Mouse (Mus musculus) embryonic facial prominence, embryonic 13.5 days (tissue): Measurements from ENCODE around the gene Pip5k1c. TPM values are rescaled to one million over a fixed set of nuclear protein-coding genes. Genes with fewer than 3 reads are reported as not detected.

Experiments used
- ATAC-seq: fragments of 200-750 bp; cut with Nextera tagmentation; 2 replicates; pipeline ENCODE4 v1.8.0; 2017; ENCODE audit warnings: low read depth; ENCODE audit not compliant: insufficient number of reproducible peaks, insufficient read depth, low FRiP score, low TSS enrichment
- H3K27ac ChIP-seq: fragments of 300-500 bp; sonication (generic); 2 replicates; pipeline ENCODE4 v1.5.1; 2015; ENCODE audit warnings: moderate library complexity, mild to moderate bottlenecking, inconsistent platforms
- H3K27me3 ChIP-seq: fragments of 300-500 bp; sonication (generic); 2 replicates; pipeline ENCODE4 v1.6.1; 2015; ENCODE audit warnings: mild to moderate bottlenecking, inconsistent platforms
- H3K36me3 ChIP-seq: fragments of 300-500 bp; sonication (generic); 2 replicates; pipeline ENCODE4 v1.6.1; 2015; ENCODE audit warnings: mild to moderate bottlenecking, inconsistent platforms
- H3K4me1 ChIP-seq: fragments of 300-500 bp; sonication (generic); 2 replicates; pipeline ENCODE4 v1.6.1; 2015; ENCODE audit warnings: inconsistent platforms
- H3K4me2 ChIP-seq: fragments of 300-500 bp; sonication (generic); 2 replicates; pipeline ENCODE4 v1.6.1; 2015; ENCODE audit warnings: moderate library complexity, mild to moderate bottlenecking, inconsistent platforms
- H3K4me3 ChIP-seq: fragments of 300-500 bp; sonication (generic); 2 replicates; pipeline ENCODE4 v1.5.1; 2015; ENCODE audit warnings: mild to moderate bottlenecking, inconsistent platforms
- H3K9ac ChIP-seq: fragments of 300-500 bp; sonication (generic); 2 replicates; pipeline ENCODE4 v1.6.1; 2015; ENCODE audit warnings: mild to moderate bottlenecking, inconsistent platforms
- H3K9me3 ChIP-seq: fragments of 300-500 bp; sonication (generic); 2 replicates; pipeline ENCODE4 v1.6.1; 2016; ENCODE audit warnings: inconsistent platforms
- WGBS: fragments of 180-500 bp; shearing (Covaris S2); methylation state at CpG from one replicate; pipeline ENCODE4 v1.1.7; 2015; ENCODE audit warnings: mixed read lengths; 5-methylcytosine and 5-hydroxymethylcytosine counted together
- polyA plus RNA-seq: library from polyadenylated mRNA; unstranded; fragments of >200 nt; fragmentation: Nextera tagmentation; extraction: Ambion mirVana; gene quantifications from 2 replicates; pipeline ENCODE4 v1.2.1, GENCODE M21; 2015

Pip5k1c gene
- polyA plus RNA-seq, 1 experiment from 2014 or later: 57.6 TPM

- WGBS: 92% methylated on average over 4 of the region's 4 CpGs
- Histone ChIP-seq H3K27me3 (peaks cover 48% of the 10 kb centered on the region), H3K36me3 (peaks cover 45% of the 10 kb centered on the region)
These were observed 31.7 kb upstream of the Pip5k1c start for GRCm38 (mm10) chr10:81261025-81261424.

GRCm38 (mm10) chr10:81265540-81265939 lies 27.2 kb upstream of the Pip5k1c start:
- H3K9ac ChIP-seq: peak overlapping the region; percentile 80
- H3K27ac ChIP-seq: peak overlapping the region; percentile 7; the same call in 1 of the 2 replicates

More at GRCm38 (mm10) chr10:81261025-81261424, 31.7 kb upstream of the Pip5k1c start:
- Histone ChIP-seq H3K9me3 (peaks cover 5% of the 10 kb centered on the region), H3K27ac (no peak overlapping the region), H3K9ac (no peak overlapping the region), H3K4me2 (no peak overlapping the region), H3K4me1 (peaks cover 25% of the 10 kb centered on the region), H3K4me3 (no peak overlapping the region)
- ATAC-seq: no peak

GRCm38 (mm10) chr10:81266211-81267105 lies 26.3 kb upstream of the Pip5k1c start, which contains the start of the genes Mrpl54 and Apba3:
Gene Mrpl54, minus strand, starts transcription at chr10:81266934.
Gene Apba3, plus strand, starts transcription at chr10:81266960.
- H3K4me3 ChIP-seq: peak within 1 kb of the TSS; percentile 80
- H3K9me3 ChIP-seq: no peaks in the 10 kb centered on the region
- H3K36me3 ChIP-seq: peaks cover 59% of the 10 kb centered on the region
- peak; percentile 86 for ATAC-seq
- peak within 1 kb of the TSS; percentile 89 for H3K27ac ChIP-seq
- H3K4me2 ChIP-seq: peak within 1 kb of the TSS; percentile 84
- under 1% methylated on average over 48 of the region's 48 CpGs for WGBS
- H3K27me3 ChIP-seq: no peaks in the 10 kb centered on the region
- H3K4me1 ChIP-seq: peaks cover 25% of the 10 kb centered on the region
- peak within 1 kb of the TSS; percentile 92 for H3K9ac ChIP-seq

More at GRCm38 (mm10) chr10:81265540-81265939, 27.2 kb upstream of the Pip5k1c start:
- Histone ChIP-seq H3K27me3 (peaks cover 3% of the 10 kb centered on the region), H3K4me3 (peak overlapping the region; percentile 67), H3K36me3 (peaks cover 54% of the 10 kb centered on the region), H3K9me3 (peaks cover 4% of the 10 kb centered on the region), H3K4me1 (peaks cover 25% of the 10 kb centered on the region), H3K4me2 (peak overlapping the region; percentile 69)
- no peak for ATAC-seq
- WGBS: 94% methylated on average over 8 of the region's 8 CpGs

- Histone ChIP-seq H3K4me1 (peaks cover 25% of the 10 kb centered on the region), H3K9me3 (no peaks in the 10 kb centered on the region), H3K9ac (peak overlapping the region; percentile 92), H3K4me3 (peak overlapping the region; percentile 80), H3K27ac (no peak overlapping the region), H3K4me2 (peak overlapping the region; percentile 84), H3K36me3 (peaks cover 59% of the 10 kb centered on the region), H3K27me3 (no peaks in the 10 kb centered on the region)
- 0 out of 2 replicates have a peak, but pooled peaks have one; percentile 35 for ATAC-seq
- 5% methylated on average over 23 of the region's 23 CpGs for WGBS
These were observed 24.7 kb upstream of the Pip5k1c start for GRCm38 (mm10) chr10:81268056-81268455.

GRCm38 (mm10) chr10:81268643-81269412 lies 23.9 kb upstream of the Pip5k1c start:
- Histone ChIP-seq H3K9me3 (no peaks in the 10 kb centered on the region), H3K9ac (peak overlapping the region; percentile 92), H3K27me3 (no peaks in the 10 kb centered on the region), H3K4me3 (peak overlapping the region; percentile 80), H3K27ac (no peak overlapping the region), H3K36me3 (peaks cover 59% of the 10 kb centered on the region), H3K4me1 (peaks cover 25% of the 10 kb centered on the region), H3K4me2 (peak overlapping the region; percentile 84)
- WGBS: 82% methylated on average over 16 of the region's 16 CpGs
- ATAC-seq: no peak

- WGBS: 96% methylated on average over 21 of the region's 21 CpGs
- ATAC-seq: no peak
- no peak overlapping the region for H3K4me2 ChIP-seq
- peaks cover 43% of the 10 kb centered on the region for H3K36me3 ChIP-seq
- no peak overlapping the region for H3K27ac ChIP-seq
- peaks cover 16% of the 10 kb centered on the region for H3K4me1 ChIP-seq
- no peak overlapping the region for H3K4me3 ChIP-seq
- H3K9me3 ChIP-seq: no peaks in the 10 kb centered on the region
- no peaks in the 10 kb centered on the region for H3K27me3 ChIP-seq
- H3K9ac ChIP-seq: no peak overlapping the region
These were observed 20.4 kb upstream of the Pip5k1c start for GRCm38 (mm10) chr10:81272356-81272755.

GRCm38 (mm10) chr10:81273842-81274241 lies 18.9 kb upstream of the Pip5k1c start:
- Histone ChIP-seq H3K27ac (no peak overlapping the region), H3K4me2 (no peak overlapping the region), H3K4me3 (no peak overlapping the region), H3K4me1 (peaks cover 6% of the 10 kb centered on the region), H3K36me3 (peaks cover 43% of the 10 kb centered on the region), H3K9ac (no peak overlapping the region), H3K27me3 (no peaks in the 10 kb centered on the region), H3K9me3 (no peaks in the 10 kb centered on the region)
- WGBS: 95% methylated on average over 19 of the region's 19 CpGs
- ATAC-seq: no peak

- H3K9ac ChIP-seq: no peak overlapping the region
- ATAC-seq: no peak
- WGBS: 82% methylated on average over 22 of the region's 22 CpGs
- H3K27me3 ChIP-seq: peaks cover 17% of the 10 kb centered on the region
- H3K4me2 ChIP-seq: no peak overlapping the region
- no peak overlapping the region for H3K4me3 ChIP-seq
- H3K27ac ChIP-seq: no peak overlapping the region
- H3K9me3 ChIP-seq: no peaks in the 10 kb centered on the region
- peaks cover 7% of the 10 kb centered on the region for H3K4me1 ChIP-seq
- H3K36me3 ChIP-seq: peaks cover 13% of the 10 kb centered on the region
These were observed 15.1 kb upstream of the Pip5k1c start for GRCm38 (mm10) chr10:81277676-81278075.

GRCm38 (mm10) chr10:81279496-81279895 lies 13.3 kb upstream of the Pip5k1c start:
- no peaks in the 10 kb centered on the region for H3K9me3 ChIP-seq
- H3K27ac ChIP-seq: no peak overlapping the region
- H3K4me1 ChIP-seq: peaks cover 15% of the 10 kb centered on the region
- 37% methylated on average over 10 of the region's 10 CpGs for WGBS
- H3K4me2 ChIP-seq: no peak overlapping the region
- H3K27me3 ChIP-seq: peaks cover 35% of the 10 kb centered on the region
- no peak for ATAC-seq
- no peak overlapping the region for H3K4me3 ChIP-seq
- H3K9ac ChIP-seq: peak overlapping the region; percentile 46; the same call in 1 of the 2 replicates
- no peaks in the 10 kb centered on the region for H3K36me3 ChIP-seq

GRCm38 (mm10) chr10:81284189-81284588 lies 8.6 kb upstream of the Pip5k1c start:
- peaks cover 62% of the 10 kb centered on the region for H3K27me3 ChIP-seq
- 0 out of 2 replicates have a peak overlapping the region, but pooled peaks have one; percentile 8 for H3K27ac ChIP-seq
- no peaks in the 10 kb centered on the region for H3K9me3 ChIP-seq
- peaks cover 29% of the 10 kb centered on the region for H3K4me1 ChIP-seq
- H3K36me3 ChIP-seq: no peaks in the 10 kb centered on the region
- no peak overlapping the region; the same call in 1 of the 2 replicates for H3K4me2 ChIP-seq
- 0 out of 2 replicates have a peak overlapping the region, but pooled peaks have one; percentile 3 for H3K4me3 ChIP-seq
- ATAC-seq: no peak
- H3K9ac ChIP-seq: no peak overlapping the region
- 45% methylated on average over 6 of the region's 6 CpGs for WGBS

- Histone ChIP-seq H3K9ac (no peak overlapping the region), H3K4me1 (peaks cover 26% of the 10 kb centered on the region; the same call in 1 of the 2 replicates), H3K4me3 (peak overlapping the region; percentile 44; the same call in 1 of the 2 replicates), H3K9me3 (no peaks in the 10 kb centered on the region), H3K36me3 (no peaks in the 10 kb centered on the region), H3K27ac (peak overlapping the region; percentile 16; the same call in 1 of the 2 replicates), H3K27me3 (peaks cover 66% of the 10 kb centered on the region), H3K4me2 (peak overlapping the region; percentile 72)
- WGBS: 5% methylated on average over 17 of the region's 17 CpGs
- peak; percentile 11; the same call in 1 of the 2 replicates for ATAC-seq
These were observed 8.0 kb upstream of the Pip5k1c start for GRCm38 (mm10) chr10:81284719-81285118.
